Mouse (Mus musculus) lung, adult 2 months (tissue): Measurements from ENCODE around the gene Tspan3.

Experiments
- CTCF ChIP-seq: fragments of 200-500 bp; IDR thresholded peaks from 2 replicates; pipeline ENCODE4 v1.5.1; 2011; ENCODE audit warnings: mild to moderate bottlenecking, low read length, control low read depth; ENCODE audit not compliant: insufficient read depth
- POLR2A ChIP-seq: fragments of 200-500 bp; IDR thresholded peaks from 2 replicates; pipeline ENCODE4 v1.6.1; 2011; ENCODE audit warnings: low read depth, mild to moderate bottlenecking, control low read depth, low read length, borderline replicate concordance; ENCODE audit errors: extremely low read depth

- TF ChIP-seq POLR2A (no peak), CTCF (no peak)
Observed at GRCm38 (mm10) chr9:56118091-56118490, 47.2 kb downstream of the Tspan3 start.
